Comparison of ENCODE assay signal across 8 mouse cellular contexts in the genomic region with DNA sequence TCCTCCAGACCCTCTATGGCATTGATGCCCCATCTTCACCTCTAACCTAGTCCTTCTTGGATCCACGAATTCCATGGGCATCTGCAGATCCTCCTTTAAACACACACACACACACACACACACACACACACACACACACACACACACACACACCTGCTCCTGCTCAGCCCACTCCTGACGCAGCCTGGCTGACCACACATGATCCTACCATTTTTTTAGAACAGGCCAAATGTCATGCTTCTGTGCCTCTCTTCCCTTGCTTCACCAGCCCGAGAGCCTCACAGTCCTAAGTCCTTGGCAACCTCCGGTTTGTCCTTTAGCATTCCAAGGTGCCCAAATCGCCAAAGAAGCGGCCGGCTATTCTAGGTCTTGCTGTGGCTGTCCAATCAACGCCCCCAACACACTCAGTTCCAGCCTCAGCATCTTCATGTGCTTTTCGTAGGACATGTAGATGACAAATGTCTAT. TPM values are rescaled to one million over a fixed set of nuclear protein-coding genes. Genes with fewer than 3 reads are reported as not detected.
DNase-seq lines count a peak whose midpoint lies in the region; ATAC-seq lines count a peak whose summit lies in the region.

A gene (minus strand): TSS at position 51 of the 466 bp plus-strand sequence.

- no peak within 1 kb of the TSS for H3K4me2 ChIP-seq in forebrain, embryonic 15.5 days (replicated peaks)
- no peak within 1 kb of the TSS for H3K4me2 ChIP-seq in hindbrain, embryonic 14.5 days (replicated peaks)

- H3K36me3 ChIP-seq in forebrain, embryonic 15.5 days = no peaks in the 10 kb centered on the region
- H3K36me3 ChIP-seq in hindbrain, embryonic 14.5 days (replicated peaks; ENCODE audit: control insufficient read depth, insufficient read depth) = no peaks in the 10 kb centered on the region
- H3K36me3 ChIP-seq in limb, embryonic 10.5 days = no peaks in the 10 kb centered on the region

- no peak for DNase-seq in heart, adult 8-10 months (ENCODE audit: low spot score)
- no peak for DNase-seq in heart, adult 11 months
- no peak for DNase-seq in hindbrain, embryonic 14.5 days (ENCODE audit: low spot score)
- DNase-seq in limb, embryonic 10.5 days (ENCODE audit: low spot score) = no peak
- DNase-seq in spleen, adult 12 weeks (ENCODE audit: low spot score) = no peak
- no peak for DNase-seq in right cerebral cortex, postnatal 25 days
- no peak for DNase-seq in ovary, postnatal 14 days (ENCODE audit: low spot score)

- H3K27ac ChIP-seq in forebrain, embryonic 15.5 days (replicated peaks) = no peak within 1 kb of the TSS
- H3K27ac ChIP-seq in hindbrain, embryonic 14.5 days = no peak within 1 kb of the TSS
- peak within 1 kb of the TSS; percentile 20; the same call in 1 of the 2 replicates for H3K27ac ChIP-seq in limb, embryonic 10.5 days

- no peaks in the 10 kb centered on the region for H3K9me3 ChIP-seq in forebrain, embryonic 15.5 days
- H3K9me3 ChIP-seq in hindbrain, embryonic 14.5 days (ENCODE audit: control insufficient read depth, low read length) = no peaks in the 10 kb centered on the region
- no peaks in the 10 kb centered on the region for H3K9me3 ChIP-seq in limb, embryonic 10.5 days (replicated peaks)

- 84% methylated on average over 9 of the region's 9 CpGs for WGBS in forebrain, embryonic 15.5 days
- 85% methylated on average over 9 of the region's 9 CpGs for WGBS in hindbrain, embryonic 14.5 days
- WGBS in limb, embryonic 10.5 days = 90% methylated on average over 9 of the region's 9 CpGs

- peaks cover 24% of the 10 kb centered on the region for H3K4me1 ChIP-seq in forebrain, embryonic 15.5 days
- peaks cover 19% of the 10 kb centered on the region for H3K4me1 ChIP-seq in hindbrain, embryonic 14.5 days (replicated peaks; ENCODE audit: control insufficient read depth, insufficient read depth, low read length)
- H3K4me1 ChIP-seq in limb, embryonic 10.5 days = peaks cover 44% of the 10 kb centered on the region

- no peak within 1 kb of the TSS for H3K4me3 ChIP-seq in forebrain, embryonic 15.5 days
- H3K4me3 ChIP-seq in hindbrain, embryonic 14.5 days (replicated peaks; ENCODE audit: low read length) = no peak within 1 kb of the TSS
- H3K4me3 ChIP-seq in limb, embryonic 10.5 days = no peak within 1 kb of the TSS

- no peak for ATAC-seq in forebrain, embryonic 15.5 days (replicated peaks)
- no peak for ATAC-seq in hindbrain, embryonic 14.5 days (ENCODE audit: low FRiP score)

- H3K27me3 ChIP-seq in forebrain, embryonic 15.5 days = peaks cover 14% of the 10 kb centered on the region; the same call in 1 of the 2 replicates
- H3K27me3 ChIP-seq in hindbrain, embryonic 14.5 days (ENCODE audit: control insufficient read depth, insufficient read depth, low read length) = peaks cover 19% of the 10 kb centered on the region
- peaks cover 67% of the 10 kb centered on the region for H3K27me3 ChIP-seq in limb, embryonic 10.5 days (ENCODE audit: low read depth, poor library complexity, severe bottlenecking)

- no peak within 1 kb of the TSS for H3K9ac ChIP-seq in forebrain, embryonic 15.5 days (replicated peaks)
- no peak within 1 kb of the TSS for H3K9ac ChIP-seq in hindbrain, embryonic 14.5 days

RNA-seq across cellular contexts. Expression of the gene that starts here (rescaled TPM):
- total RNA-seq in heart, adult 8-10 months (2022) = 10 to 100 TPM; 62.8 to 91.0 (median 81.6) TPM
- polyA plus RNA-seq in forebrain, embryonic 15.5 days (2015; fragmentation: Nextera tagmentation; extraction: Ambion mirVana) = 24.2 and 24.4 TPM in 2 replicates
- polyA plus RNA-seq in hindbrain, embryonic 14.5 days (2014; fragmentation: Nextera tagmentation; extraction: Ambion mirVana) = 48.3 and 48.5 TPM in 2 replicates
- polyA plus RNA-seq in limb, embryonic 10.5 days (2016; fragmentation: Nextera tagmentation; extraction: Ambion mirVana) = 3.9 and 4.3 TPM in 2 replicates
